Mouse (Mus musculus) intestine, embryonic 16.5 days (tissue): ENCODE data around the gene Mavs. TPM values are rescaled to one million over a fixed set of nuclear protein-coding genes. Genes with fewer than 3 reads are reported as not detected.

Source experiments
- ATAC-seq: fragments of 200-750 bp; cut with Nextera tagmentation; 2 replicates; pipeline ENCODE4 v1.8.0; 2017; ENCODE audit warnings: moderate TSS enrichment, moderate library complexity
- H3K27ac ChIP-seq: fragments of 300-500 bp; sonication (generic); 2 replicates; pipeline ENCODE4 v1.5.1; 2014; ENCODE audit warnings: mild to moderate bottlenecking, low read length
- H3K27me3 ChIP-seq: fragments of 300-500 bp; sonication (generic); replicated peaks from 2 replicates; pipeline ENCODE4 v1.6.1; 2014; ENCODE audit warnings: low read length, control low read depth, mixed read lengths; ENCODE audit not compliant: control insufficient read depth, insufficient read depth
- H3K36me3 ChIP-seq: fragments of 300-500 bp; sonication (generic); 2 replicates; pipeline ENCODE4 v1.6.1; 2014; ENCODE audit warnings: low read length, control low read depth; ENCODE audit not compliant: control insufficient read depth, insufficient read depth
- H3K4me1 ChIP-seq: fragments of 300-500 bp; sonication (generic); 2 replicates; pipeline ENCODE4 v1.6.1; 2014; ENCODE audit warnings: low read length, control low read depth, mixed read lengths; ENCODE audit not compliant: control insufficient read depth, insufficient read depth
- H3K4me2 ChIP-seq: fragments of 300-500 bp; sonication (generic); 2 replicates; pipeline ENCODE4 v1.6.1; 2014; ENCODE audit warnings: low read depth, low read length, control low read depth
- H3K4me3 ChIP-seq: fragments of 300-500 bp; sonication (generic); 2 replicates; pipeline ENCODE4 v1.5.1; 2014; ENCODE audit warnings: mild to moderate bottlenecking, low read length
- H3K9ac ChIP-seq: fragments of 300-500 bp; sonication (generic); 2 replicates; pipeline ENCODE4 v1.6.1; 2014; ENCODE audit warnings: low read depth, low read length
- H3K9me3 ChIP-seq: fragments of 300-500 bp; sonication (generic); 2 replicates; pipeline ENCODE4 v1.6.1; 2016; ENCODE audit warnings: low read length, control low read depth; ENCODE audit not compliant: control insufficient read depth
- WGBS: fragments of 180-500 bp; shearing (Covaris S2); extraction: QIAGEN DNeasy Blood & Tissue Kit; methylation state at CpG from one replicate; pipeline ENCODE4 v1.1.7; 2014; 5-methylcytosine and 5-hydroxymethylcytosine counted together
- polyA plus RNA-seq: library from polyadenylated mRNA; unstranded; fragments of >200 nt; fragmentation: Nextera tagmentation; extraction: Ambion mirVana; gene quantifications from 2 replicates; pipeline ENCODE4 v1.2.1, GENCODE M21; 2015

Mavs gene
- polyA plus RNA-seq, 1 experiment from 2014 or later: 31.9 TPM

DNA sequence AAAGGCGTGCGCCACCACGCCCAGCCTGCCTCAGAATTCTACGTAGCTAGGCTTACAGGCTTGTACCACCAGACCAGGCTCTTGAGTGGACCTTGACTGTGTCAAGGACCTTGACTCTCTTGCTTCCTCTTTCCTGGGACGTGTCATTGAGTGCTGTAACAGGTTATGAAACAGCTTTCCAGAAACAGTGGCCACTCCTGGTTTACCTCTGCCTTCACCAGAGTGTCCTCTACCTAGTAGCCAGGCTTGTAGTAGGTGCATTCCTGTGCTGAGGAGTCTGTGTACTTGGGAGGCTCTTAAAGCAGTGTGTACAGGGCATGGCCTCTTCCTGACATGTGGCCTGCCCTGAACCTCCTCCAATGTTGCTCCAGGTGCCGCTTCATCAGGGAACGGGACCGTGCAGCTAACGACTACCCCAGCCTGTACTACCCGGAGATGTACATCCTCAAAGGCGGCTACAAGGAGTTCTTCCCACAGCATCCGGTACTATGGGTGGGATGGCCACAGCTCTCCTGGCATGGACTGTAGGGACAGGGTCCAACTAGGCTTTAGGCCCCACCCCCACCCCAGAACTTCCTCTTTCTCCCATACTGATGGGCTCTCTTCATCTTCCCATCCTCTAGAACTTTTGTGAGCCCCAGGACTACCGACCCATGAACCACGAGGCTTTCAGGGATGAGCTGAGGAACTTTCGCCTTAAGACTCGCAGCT is 37.1 kb upstream of the Mavs start:
- no peak for ATAC-seq
- 91% methylated on average over 16 of the region's 16 CpGs for WGBS

DNA sequence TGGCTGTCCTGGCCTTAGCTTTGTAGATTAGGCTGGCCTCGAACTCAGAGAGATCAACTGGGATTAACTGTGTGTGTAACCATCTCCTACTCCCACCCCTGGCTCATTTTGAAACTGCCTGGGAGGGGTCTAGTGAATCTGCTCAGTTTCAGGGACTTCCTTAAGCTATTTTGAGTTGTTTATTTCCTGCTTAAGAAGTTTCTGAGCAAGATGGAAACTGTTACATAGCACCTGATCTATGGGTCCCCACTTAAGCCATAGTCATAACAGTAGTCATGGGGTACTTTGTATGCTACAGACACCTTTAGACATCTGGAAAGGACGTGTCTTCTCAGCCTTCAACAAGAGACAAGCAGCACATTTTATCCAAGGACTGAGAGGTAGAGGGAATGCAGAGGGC is 33.2 kb upstream of the Mavs start:
- H3K4me3 ChIP-seq: no peak overlapping the region
- H3K36me3 ChIP-seq: peaks cover 10% of the 10 kb centered on the region; the same call in 1 of the 2 replicates
- no peaks in the 10 kb centered on the region for H3K27me3 ChIP-seq
- peaks cover 10% of the 10 kb centered on the region for H3K4me1 ChIP-seq
- ATAC-seq: no peak
- H3K9me3 ChIP-seq: no peaks in the 10 kb centered on the region
- no peak overlapping the region for H3K9ac ChIP-seq
- no peak overlapping the region for H3K27ac ChIP-seq
- 69% methylated on average over 2 of the region's 2 CpGs for WGBS
- no peak overlapping the region for H3K4me2 ChIP-seq

More for the DNA sequence above, 37.1 kb upstream of the Mavs start:
- H3K27me3 ChIP-seq: no peaks in the 10 kb centered on the region
- no peak overlapping the region for H3K9ac ChIP-seq
- no peak overlapping the region; the same call in 1 of the 2 replicates for H3K27ac ChIP-seq
- H3K36me3 ChIP-seq: peaks cover 26% of the 10 kb centered on the region
- H3K4me3 ChIP-seq: no peak overlapping the region
- no peaks in the 10 kb centered on the region for H3K4me1 ChIP-seq
- no peaks in the 10 kb centered on the region for H3K9me3 ChIP-seq
- no peak overlapping the region for H3K4me2 ChIP-seq

DNA sequence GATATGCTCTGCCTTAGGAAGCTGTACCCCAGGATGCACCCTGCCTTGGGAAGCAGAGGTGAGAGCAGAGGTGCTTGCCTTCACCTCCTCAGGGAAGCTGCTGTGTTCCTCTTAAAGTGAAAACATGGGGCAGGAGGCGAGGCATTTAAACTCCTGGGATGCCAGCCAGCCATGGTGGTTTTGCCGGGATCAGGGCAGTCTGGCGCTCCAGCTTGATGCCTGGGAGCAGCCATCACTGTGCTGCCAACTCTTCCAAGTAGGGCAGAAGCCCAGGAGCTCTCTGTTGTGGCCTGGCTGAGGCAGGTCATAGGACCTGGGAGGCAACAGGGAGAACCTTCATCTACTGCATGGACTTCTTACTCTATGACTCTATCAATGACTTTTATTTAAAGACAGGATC is 32.6 kb upstream of the Mavs start:
- ATAC-seq: no peak
- Histone ChIP-seq H3K9me3 (no peaks in the 10 kb centered on the region), H3K27ac (no peak overlapping the region), H3K4me2 (no peak overlapping the region), H3K36me3 (peaks cover 10% of the 10 kb centered on the region; the same call in 1 of the 2 replicates), H3K4me3 (no peak overlapping the region), H3K9ac (no peak overlapping the region), H3K27me3 (no peaks in the 10 kb centered on the region), H3K4me1 (peaks cover 10% of the 10 kb centered on the region)
- WGBS: 93% methylated on average over 3 of the region's 3 CpGs

DNA sequence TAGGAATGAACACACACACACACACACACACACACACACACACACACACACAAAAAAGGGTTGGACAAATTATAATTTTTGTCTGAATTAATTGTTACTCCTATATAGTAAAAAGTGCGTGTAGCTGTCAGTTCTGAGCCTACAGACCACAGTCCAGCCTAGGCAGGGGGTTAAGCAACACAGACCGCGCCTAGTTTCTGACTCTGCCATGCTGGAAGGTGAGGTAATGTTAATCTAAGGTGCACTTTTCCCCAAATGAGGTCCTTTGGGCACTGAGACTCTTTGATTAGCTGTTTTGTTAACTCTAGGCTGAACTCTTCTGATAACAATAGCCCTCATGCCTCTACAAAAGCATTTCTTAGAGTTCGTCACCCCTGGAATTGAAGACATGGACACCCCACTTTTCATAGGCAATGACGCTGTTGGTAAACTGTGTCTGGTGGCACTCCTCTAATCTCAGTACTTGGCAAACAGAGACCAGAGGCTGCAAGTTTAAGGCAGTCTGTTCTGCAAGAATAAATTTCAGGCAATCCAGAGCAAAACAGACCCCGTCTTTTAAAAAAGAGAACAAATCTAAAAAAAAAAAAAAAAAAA is 29.9 kb upstream of the Mavs start:
- no peak overlapping the region for H3K4me2 ChIP-seq
- ATAC-seq: no peak
- no peak overlapping the region for H3K4me3 ChIP-seq
- peaks cover 10% of the 10 kb centered on the region for H3K4me1 ChIP-seq
- H3K9me3 ChIP-seq: no peaks in the 10 kb centered on the region
- H3K27me3 ChIP-seq: no peaks in the 10 kb centered on the region
- no peak overlapping the region for H3K9ac ChIP-seq
- H3K27ac ChIP-seq: peak overlapping the region; percentile 33; the same call in 1 of the 2 replicates
- no peaks in the 10 kb centered on the region for H3K36me3 ChIP-seq
- 78% methylated on average over 6 of the region's 6 CpGs for WGBS

DNA sequence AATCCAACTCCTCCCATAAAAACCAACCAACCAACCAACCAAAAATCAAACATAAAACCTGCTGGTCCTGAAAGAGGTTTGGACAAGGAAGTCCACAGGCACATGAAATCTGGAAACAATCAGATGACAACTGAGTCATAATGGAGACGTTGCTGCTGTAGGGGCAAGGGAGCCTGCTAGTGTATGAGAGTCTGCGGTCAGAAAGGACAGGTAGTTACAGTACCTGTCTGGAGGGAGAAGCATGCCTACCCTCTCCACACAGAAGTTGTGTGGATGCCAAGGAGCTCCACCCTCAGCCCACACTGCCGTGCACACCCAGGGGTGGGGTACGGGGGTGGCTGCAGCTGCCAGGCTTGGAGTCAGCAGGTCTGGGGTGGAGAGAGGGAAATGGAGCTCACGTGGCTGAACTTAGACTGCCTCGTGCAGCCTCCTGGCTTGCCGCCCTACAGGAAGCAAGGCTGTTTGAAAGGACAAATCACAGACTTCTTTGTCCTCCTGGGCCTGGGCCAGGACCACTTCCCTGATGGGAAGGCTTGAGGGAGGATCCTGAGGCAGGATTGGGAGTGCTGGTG is 29.4 kb upstream of the Mavs start:
- peak; percentile 90 for ATAC-seq
- no peak overlapping the region for H3K4me3 ChIP-seq
- WGBS: 22% methylated on average over 7 of the region's 7 CpGs
- H3K9ac ChIP-seq: peak overlapping the region; percentile 48
- no peaks in the 10 kb centered on the region for H3K9me3 ChIP-seq
- peaks cover 15% of the 10 kb centered on the region for H3K4me1 ChIP-seq
- peak overlapping the region; percentile 86 for H3K27ac ChIP-seq
- H3K36me3 ChIP-seq: no peaks in the 10 kb centered on the region
- H3K27me3 ChIP-seq: no peaks in the 10 kb centered on the region
- peak overlapping the region; percentile 42; the same call in 1 of the 2 replicates for H3K4me2 ChIP-seq

DNA sequence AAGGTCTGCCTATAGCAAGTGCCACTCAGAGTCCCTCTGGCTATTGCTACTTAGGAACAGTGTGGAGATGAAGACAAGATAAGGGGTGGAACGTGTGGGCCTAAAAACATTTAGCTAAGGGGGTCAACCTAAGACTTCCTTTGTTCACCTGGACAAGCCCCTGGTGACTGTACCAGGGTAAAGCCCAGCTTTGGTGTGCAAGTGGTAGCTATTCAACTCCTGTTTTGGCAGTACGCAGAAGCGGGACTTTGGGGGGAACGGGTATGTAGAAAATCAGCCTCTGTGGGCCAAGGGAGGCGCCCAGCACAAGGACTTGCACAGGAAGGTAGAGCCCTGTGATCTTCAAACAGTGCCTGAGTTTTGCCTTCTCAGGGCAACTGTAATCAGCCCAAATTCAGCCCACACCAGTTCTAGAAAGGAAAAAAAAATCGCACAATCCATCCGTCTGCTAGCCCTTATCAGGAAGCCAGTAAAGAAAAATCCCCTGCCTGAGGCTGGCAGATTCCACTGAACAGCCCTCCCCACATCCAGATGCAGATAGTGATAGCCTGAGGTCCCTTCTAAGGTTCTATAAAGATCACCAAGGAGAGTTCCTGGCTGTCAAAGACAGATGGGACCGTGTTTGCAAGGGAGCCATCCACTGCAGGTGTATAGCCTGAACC is 28.2 kb upstream of the Mavs start:
- no peaks in the 10 kb centered on the region for H3K27me3 ChIP-seq
- H3K9ac ChIP-seq: no peak overlapping the region
- peaks cover 19% of the 10 kb centered on the region for H3K4me1 ChIP-seq
- ATAC-seq: no peak
- H3K27ac ChIP-seq: no peak overlapping the region
- no peak overlapping the region for H3K4me3 ChIP-seq
- WGBS: 74% methylated on average over 8 of the region's 8 CpGs
- no peaks in the 10 kb centered on the region for H3K36me3 ChIP-seq
- no peaks in the 10 kb centered on the region for H3K9me3 ChIP-seq
- H3K4me2 ChIP-seq: no peak overlapping the region

DNA sequence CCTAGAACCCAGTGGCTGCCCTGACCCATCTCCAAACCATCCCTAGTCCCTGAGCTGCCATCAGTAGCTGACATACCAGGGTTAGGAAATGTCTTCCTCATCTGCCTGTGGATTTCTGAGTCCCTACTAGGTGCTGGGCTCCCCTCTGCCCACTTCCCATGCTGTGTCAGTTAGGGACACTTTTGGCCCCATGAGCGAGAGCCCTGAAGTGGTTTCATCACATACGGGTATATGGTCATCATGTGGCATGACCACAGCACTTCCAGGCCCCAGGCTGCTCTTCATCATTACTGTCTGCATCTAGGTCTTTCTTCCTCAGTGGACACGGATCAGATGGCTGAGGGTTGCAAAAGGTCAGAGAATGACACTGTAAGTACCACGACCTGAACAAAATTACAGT is 27.1 kb upstream of the Mavs start, which contains the start of gene Ap5s1:
Ap5s1 (plus strand) TSS at position 301 of the 400 bp plus-strand sequence.
- Histone ChIP-seq H3K9me3 (no peaks in the 10 kb centered on the region), H3K9ac (no peak within 1 kb of the TSS), H3K4me2 (no peak within 1 kb of the TSS), H3K27me3 (no peaks in the 10 kb centered on the region), H3K36me3 (no peaks in the 10 kb centered on the region), H3K27ac (no peak within 1 kb of the TSS), H3K4me3 (no peak within 1 kb of the TSS), H3K4me1 (peaks cover 25% of the 10 kb centered on the region)
- ATAC-seq: no peak
- WGBS: 80% methylated on average over 4 of the region's 4 CpGs

DNA sequence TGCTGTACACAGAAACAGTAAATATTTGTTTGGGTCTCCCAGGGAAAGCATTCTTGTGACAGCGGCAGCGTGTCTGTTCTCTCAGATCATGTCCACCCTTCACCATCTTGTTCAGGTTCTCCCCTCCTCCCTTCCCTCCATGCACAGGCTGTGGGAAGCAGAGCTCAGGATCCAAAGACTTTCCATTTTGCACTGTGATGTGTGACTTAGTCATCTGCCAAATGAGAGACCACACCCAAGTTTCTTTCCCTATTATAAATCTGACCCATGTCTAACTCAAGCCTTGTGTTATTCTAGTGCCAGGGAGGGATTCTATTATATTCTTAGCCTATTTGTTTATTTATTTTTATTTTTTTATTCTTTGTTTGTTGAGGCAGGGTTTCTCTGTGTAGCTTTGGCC is 25.5 kb upstream of the Mavs start:
- no peak for ATAC-seq
- WGBS: 86% methylated on average over 2 of the region's 2 CpGs
- Histone ChIP-seq H3K4me1 (peaks cover 28% of the 10 kb centered on the region), H3K36me3 (peaks cover 3% of the 10 kb centered on the region), H3K9ac (no peak overlapping the region), H3K27ac (no peak overlapping the region), H3K9me3 (no peaks in the 10 kb centered on the region), H3K4me3 (no peak overlapping the region), H3K27me3 (no peaks in the 10 kb centered on the region), H3K4me2 (no peak overlapping the region)

DNA sequence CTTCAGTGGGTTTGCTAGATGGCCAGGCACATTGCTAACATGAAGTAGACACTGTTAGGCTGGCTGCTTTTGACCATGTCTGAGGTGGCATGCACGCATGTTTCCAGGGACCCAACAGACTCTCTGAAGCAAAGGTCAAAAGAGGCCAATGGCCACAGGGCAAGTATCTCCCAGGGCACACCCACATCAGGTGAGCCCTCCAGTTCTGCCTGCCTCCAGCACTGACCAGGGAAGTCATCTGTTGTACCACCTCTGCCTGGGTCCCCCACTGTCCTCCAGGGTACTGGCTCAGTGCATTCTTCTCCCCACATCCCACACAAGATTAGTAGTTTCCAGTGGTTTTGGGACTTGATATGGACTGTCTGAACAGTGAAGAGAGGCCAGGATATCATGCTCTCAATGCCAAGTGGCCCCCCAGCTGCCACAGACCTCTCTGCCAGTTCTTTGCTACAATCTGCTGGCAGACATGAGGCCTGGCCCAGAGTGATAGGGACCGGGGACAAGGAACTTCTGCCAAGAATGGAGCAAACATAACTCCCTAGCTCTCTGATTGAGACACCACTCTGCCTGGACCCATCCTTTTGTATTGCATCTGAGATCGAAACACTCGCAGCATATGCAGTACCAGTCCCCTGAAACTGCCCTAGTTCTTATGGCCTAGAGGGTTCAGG is 24.6 kb upstream of the Mavs start:
- peak; percentile 6 for ATAC-seq
- Histone ChIP-seq H3K4me1 (peaks cover 28% of the 10 kb centered on the region), H3K36me3 (peaks cover 6% of the 10 kb centered on the region), H3K4me2 (peak overlapping the region; percentile 63), H3K27ac (peak overlapping the region; percentile 85), H3K9ac (peak overlapping the region; percentile 83), H3K27me3 (no peaks in the 10 kb centered on the region), H3K4me3 (no peak overlapping the region), H3K9me3 (no peaks in the 10 kb centered on the region)
- 79% methylated on average over 4 of the region's 4 CpGs for WGBS
